Mouse (Mus musculus): Measurements from ENCODE around the gene Clec16a. TPM values are rescaled to one million over a fixed set of nuclear protein-coding genes. Genes with fewer than 3 reads are reported as not detected.
A peak's percentile ranks its signal among the peaks of the same experiment; 100 is the strongest.

Clec16a gene
- 27.2 and 30.8 TPM in 2 replicates for polyA plus RNA-seq (2016; fragmentation: Nextera tagmentation; extraction: Ambion mirVana)

GRCm38 (mm10) chr16:10544995-10545622, at the start of gene Clec16a:
Gene Clec16a (plus strand): TSS chr16:10545339.
- DNase-seq (ENCODE audit: low spot score) = peak; percentile 96
- no peaks in the 10 kb centered on the region for H3K36me3 ChIP-seq
- H3K4me1 ChIP-seq = peaks cover 41% of the 10 kb centered on the region
- H3K27ac ChIP-seq (replicated peaks) = peak within 1 kb of the TSS; percentile 80
- H3K9me3 ChIP-seq (replicated peaks) = no peaks in the 10 kb centered on the region
- H3K4me3 ChIP-seq = peak within 1 kb of the TSS; percentile 89
- WGBS = under 1% methylated on average over 58 of the region's 58 CpGs
- no peaks in the 10 kb centered on the region for H3K27me3 ChIP-seq (ENCODE audit: low read depth, poor library complexity, severe bottlenecking)

GRCm38 (mm10) chr16:10495824-10496298, 49.3 kb upstream of the Clec16a start:
- 81% methylated on average over 2 of the region's 2 CpGs for WGBS
- Histone ChIP-seq H3K4me3 (no peak overlapping the region), H3K36me3 (no peaks in the 10 kb centered on the region), H3K9me3 (replicated peaks) (no peaks in the 10 kb centered on the region), H3K27ac (replicated peaks) (no peak overlapping the region), H3K27me3 (ENCODE audit: low read depth, poor library complexity, severe bottlenecking) (peaks cover under 1% of the 10 kb centered on the region; the same call in 1 of the 2 replicates), H3K4me1 (no peaks in the 10 kb centered on the region)
- DNase-seq (ENCODE audit: low spot score) = no peak

GRCm38 (mm10) chr16:10498096-10498602, 47.0 kb upstream of the Clec16a start:
- 82% methylated on average over 5 of the region's 5 CpGs for WGBS
- H3K27ac ChIP-seq (replicated peaks) = no peak overlapping the region
- no peaks in the 10 kb centered on the region for H3K4me1 ChIP-seq
- no peaks in the 10 kb centered on the region for H3K27me3 ChIP-seq (ENCODE audit: low read depth, poor library complexity, severe bottlenecking)
- no peaks in the 10 kb centered on the region for H3K9me3 ChIP-seq (replicated peaks)
- no peak for DNase-seq (ENCODE audit: low spot score)
- no peak overlapping the region for H3K4me3 ChIP-seq
- H3K36me3 ChIP-seq = no peaks in the 10 kb centered on the region

GRCm38 (mm10) chr16:10499122-10499521, 46.0 kb upstream of the Clec16a start:
- 59% methylated on average over 1 of the region's 1 CpGs for WGBS
- H3K27ac ChIP-seq (replicated peaks) = no peak overlapping the region
- no peak for DNase-seq (ENCODE audit: low spot score)
- no peak overlapping the region for H3K4me3 ChIP-seq
- H3K4me1 ChIP-seq = no peaks in the 10 kb centered on the region
- no peaks in the 10 kb centered on the region for H3K36me3 ChIP-seq
- H3K9me3 ChIP-seq (replicated peaks) = no peaks in the 10 kb centered on the region
- no peaks in the 10 kb centered on the region for H3K27me3 ChIP-seq (ENCODE audit: low read depth, poor library complexity, severe bottlenecking)

- no peaks in the 10 kb centered on the region for H3K36me3 ChIP-seq
- 15% methylated on average over 8 of the region's 8 CpGs for WGBS
- no peak overlapping the region for H3K27ac ChIP-seq (replicated peaks)
- no peak overlapping the region for H3K4me3 ChIP-seq
- H3K27me3 ChIP-seq (ENCODE audit: low read depth, poor library complexity, severe bottlenecking) = no peaks in the 10 kb centered on the region
- no peaks in the 10 kb centered on the region for H3K9me3 ChIP-seq (replicated peaks)
- peak; percentile 49 for DNase-seq (ENCODE audit: low spot score)
- H3K4me1 ChIP-seq = no peaks in the 10 kb centered on the region
Observed at GRCm38 (mm10) chr16:10501865-10502264, 43.3 kb upstream of the Clec16a start.

GRCm38 (mm10) chr16:10503058-10503457, 42.1 kb upstream of the Clec16a start:
- Histone ChIP-seq H3K4me3 (no peak overlapping the region), H3K9me3 (replicated peaks) (no peaks in the 10 kb centered on the region), H3K27ac (replicated peaks) (no peak overlapping the region), H3K27me3 (ENCODE audit: low read depth, poor library complexity, severe bottlenecking) (no peaks in the 10 kb centered on the region), H3K36me3 (no peaks in the 10 kb centered on the region), H3K4me1 (no peaks in the 10 kb centered on the region)
- no peak for DNase-seq (ENCODE audit: low spot score)
- 72% methylated on average over 2 of the region's 2 CpGs for WGBS

GRCm38 (mm10) chr16:10507445-10507844, 37.7 kb upstream of the Clec16a start:
- no peak overlapping the region for H3K27ac ChIP-seq (replicated peaks)
- H3K4me1 ChIP-seq = no peaks in the 10 kb centered on the region
- 76% methylated on average over 4 of the region's 4 CpGs for WGBS
- no peaks in the 10 kb centered on the region for H3K27me3 ChIP-seq (ENCODE audit: low read depth, poor library complexity, severe bottlenecking)
- H3K4me3 ChIP-seq = no peak overlapping the region
- DNase-seq (ENCODE audit: low spot score) = no peak
- H3K36me3 ChIP-seq = no peaks in the 10 kb centered on the region
- H3K9me3 ChIP-seq (replicated peaks) = no peaks in the 10 kb centered on the region

- H3K4me1 ChIP-seq = no peaks in the 10 kb centered on the region
- H3K27me3 ChIP-seq (ENCODE audit: low read depth, poor library complexity, severe bottlenecking) = no peaks in the 10 kb centered on the region
- 70% methylated on average over 6 of the region's 6 CpGs for WGBS
- no peaks in the 10 kb centered on the region for H3K9me3 ChIP-seq (replicated peaks)
- H3K27ac ChIP-seq (replicated peaks) = no peak overlapping the region
- DNase-seq (ENCODE audit: low spot score) = no peak
- no peaks in the 10 kb centered on the region for H3K36me3 ChIP-seq
- no peak overlapping the region for H3K4me3 ChIP-seq
Observed at GRCm38 (mm10) chr16:10508691-10509090, 36.4 kb upstream of the Clec16a start.

GRCm38 (mm10) chr16:10510477-10511133, 34.5 kb upstream of the Clec16a start:
- Histone ChIP-seq H3K36me3 (no peaks in the 10 kb centered on the region), H3K4me1 (no peaks in the 10 kb centered on the region), H3K27me3 (ENCODE audit: low read depth, poor library complexity, severe bottlenecking) (no peaks in the 10 kb centered on the region), H3K9me3 (replicated peaks) (no peaks in the 10 kb centered on the region), H3K4me3 (no peak overlapping the region), H3K27ac (replicated peaks) (no peak overlapping the region)
- DNase-seq (ENCODE audit: low spot score) = no peak
- WGBS = 60% methylated on average over 14 of the region's 14 CpGs

GRCm38 (mm10) chr16:10511134-10511520, 34.0 kb upstream of the Clec16a start:
- H3K27ac ChIP-seq (replicated peaks) = no peak overlapping the region
- no peak for DNase-seq (ENCODE audit: low spot score)
- no peak overlapping the region for H3K4me3 ChIP-seq
- H3K4me1 ChIP-seq = no peaks in the 10 kb centered on the region
- H3K36me3 ChIP-seq = no peaks in the 10 kb centered on the region
- 85% methylated on average over 12 of the region's 12 CpGs for WGBS
- H3K27me3 ChIP-seq (ENCODE audit: low read depth, poor library complexity, severe bottlenecking) = no peaks in the 10 kb centered on the region
- H3K9me3 ChIP-seq (replicated peaks) = no peaks in the 10 kb centered on the region

- Histone ChIP-seq H3K27me3 (ENCODE audit: low read depth, poor library complexity, severe bottlenecking) (no peaks in the 10 kb centered on the region), H3K4me1 (no peaks in the 10 kb centered on the region), H3K27ac (replicated peaks) (no peak overlapping the region), H3K36me3 (no peaks in the 10 kb centered on the region), H3K4me3 (no peak overlapping the region), H3K9me3 (replicated peaks) (no peaks in the 10 kb centered on the region)
- 89% methylated on average over 12 of the region's 12 CpGs for WGBS
- no peak for DNase-seq (ENCODE audit: low spot score)
Observed at GRCm38 (mm10) chr16:10515953-10516572, 29.1 kb upstream of the Clec16a start.

- Histone ChIP-seq H3K27me3 (ENCODE audit: low read depth, poor library complexity, severe bottlenecking) (no peaks in the 10 kb centered on the region), H3K4me1 (no peaks in the 10 kb centered on the region), H3K9me3 (replicated peaks) (no peaks in the 10 kb centered on the region), H3K4me3 (no peak overlapping the region), H3K36me3 (no peaks in the 10 kb centered on the region), H3K27ac (replicated peaks) (no peak overlapping the region)
- 61% methylated on average over 5 of the region's 5 CpGs for WGBS
- DNase-seq (ENCODE audit: low spot score) = no peak
Observed at GRCm38 (mm10) chr16:10518030-10518429, 27.1 kb upstream of the Clec16a start.

Data from midbrain, embryonic 10.5 days (tissue).